Mouse (Mus musculus) hindbrain, embryonic 14.5 days (tissue): ENCODE measurements at regions not wholly inside any gene's neighbourhood (a gene's known extent, or its start where the extent isn't known, plus 50 kb on each side); places are given as distances from the start of the nearest gene placed in this dataset.

Source experiments
- ATAC-seq: fragments of 200-750 bp; cut with Nextera tagmentation; 2 replicates; pipeline ENCODE4 v1.8.0; 2017; ENCODE audit warnings: moderate number of reproducible peaks, mild to moderate bottlenecking, moderate TSS enrichment, moderate library complexity; ENCODE audit not compliant: low FRiP score
- DNase-seq: peaks from one replicate; pipeline ENCODE4 v3.0.0-alpha.2; 2015; ENCODE audit warnings: low spot score
- H3K27ac ChIP-seq: fragments of 300-500 bp; sonication (generic); 2 replicates; pipeline ENCODE4 v1.5.1; 2014; ENCODE audit warnings: mild to moderate bottlenecking, moderate library complexity
- H3K27me3 ChIP-seq: fragments of 300-500 bp; sonication (generic); 2 replicates; pipeline ENCODE4 v1.6.1; 2014; ENCODE audit warnings: mild to moderate bottlenecking, low read length, mixed read lengths; ENCODE audit not compliant: control insufficient read depth, insufficient read depth
- H3K36me3 ChIP-seq: fragments of 300-500 bp; sonication (generic); replicated peaks from 2 replicates; pipeline ENCODE4 v1.6.1; 2014; ENCODE audit not compliant: control insufficient read depth, insufficient read depth
- H3K4me1 ChIP-seq: fragments of 300-500 bp; sonication (generic); replicated peaks from 2 replicates; pipeline ENCODE4 v1.6.1; 2014; ENCODE audit warnings: antibody characterized with exemption, low read length, mixed read lengths; ENCODE audit not compliant: control insufficient read depth, insufficient read depth
- H3K4me2 ChIP-seq: fragments of 300-500 bp; sonication (generic); replicated peaks from 2 replicates; pipeline ENCODE4 v1.6.1; 2014; ENCODE audit warnings: mild to moderate bottlenecking, moderate library complexity
- H3K4me3 ChIP-seq: fragments of 300-500 bp; sonication (generic); replicated peaks from 2 replicates; pipeline ENCODE4 v1.5.1; 2014; ENCODE audit warnings: mild to moderate bottlenecking, low read length
- H3K9ac ChIP-seq: fragments of 300-500 bp; sonication (generic); 2 replicates; pipeline ENCODE4 v1.6.1; 2014
- H3K9me3 ChIP-seq: fragments of 300-500 bp; sonication (generic); 2 replicates; pipeline ENCODE4 v1.6.1; 2016; ENCODE audit warnings: low read length; ENCODE audit not compliant: control insufficient read depth
- WGBS: fragments of 180-500 bp; shearing (Covaris S2); extraction: QIAGEN DNeasy Blood & Tissue Kit; methylation state at CpG from one replicate; pipeline ENCODE4 v1.1.7; 2014; 5-methylcytosine and 5-hydroxymethylcytosine counted together

DNA sequence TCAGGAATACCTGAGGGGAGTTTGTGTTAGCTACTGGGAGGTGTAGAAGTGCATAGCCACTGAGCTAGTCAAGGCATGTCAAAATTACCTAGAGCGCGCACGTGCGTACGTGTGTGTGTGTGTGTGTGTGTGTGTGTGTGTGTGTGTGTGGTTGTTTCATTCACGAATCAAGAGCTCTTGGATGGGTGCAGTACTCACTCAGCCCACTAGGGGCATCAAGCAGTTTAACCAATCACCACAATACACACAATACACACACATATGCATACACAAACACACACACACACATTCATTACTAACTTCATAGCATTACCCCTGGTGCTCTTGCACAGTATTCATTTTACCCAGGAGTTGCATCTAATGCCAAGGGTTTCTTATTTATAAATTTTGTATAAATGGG is 643.6 kb upstream of the Lrrc4c start:
- WGBS = 88% methylated on average over 6 of the region's 6 CpGs
- ATAC-seq = no peak
- H3K4me3 ChIP-seq = no peak overlapping the region
- H3K27me3 ChIP-seq = no peaks in the 10 kb centered on the region
- no peak overlapping the region for H3K9ac ChIP-seq
- H3K4me2 ChIP-seq = no peak overlapping the region
- H3K27ac ChIP-seq = no peak overlapping the region
- H3K36me3 ChIP-seq = no peaks in the 10 kb centered on the region
- DNase-seq = no peak
- H3K9me3 ChIP-seq = no peaks in the 10 kb centered on the region
- H3K4me1 ChIP-seq = no peaks in the 10 kb centered on the region

DNA sequence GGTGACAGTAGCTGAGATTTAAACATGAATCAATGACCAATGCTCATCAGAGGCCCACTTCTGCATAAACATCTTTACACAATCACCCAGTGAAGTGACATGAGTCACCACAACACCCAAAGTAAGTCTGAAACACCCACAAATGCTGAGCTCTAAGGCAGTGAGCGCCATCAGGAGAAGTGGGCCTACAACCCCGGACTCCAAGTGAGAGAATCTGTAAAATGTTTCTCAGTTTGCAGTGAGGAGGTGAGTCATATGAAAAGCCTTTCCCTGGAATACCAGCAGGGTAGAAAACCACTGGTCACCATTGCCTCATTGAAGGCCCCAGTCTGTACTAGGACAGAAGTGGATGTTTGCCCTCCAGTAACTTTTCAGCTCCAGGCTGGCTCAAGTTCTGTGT is 602.6 kb upstream of the Lrrc4c start:
- Histone ChIP-seq H3K4me3 (no peak overlapping the region), H3K27ac (no peak overlapping the region), H3K9me3 (no peaks in the 10 kb centered on the region), H3K36me3 (no peaks in the 10 kb centered on the region), H3K4me2 (no peak overlapping the region), H3K27me3 (no peaks in the 10 kb centered on the region), H3K9ac (no peak overlapping the region), H3K4me1 (no peaks in the 10 kb centered on the region)
- 98% methylated on average over 2 of the region's 2 CpGs for WGBS
- no peak for ATAC-seq
- no peak for DNase-seq
